Mouse (Mus musculus) E14TG2a.4 (cell line): Measurements from ENCODE around the gene Runx2.

ENCODE experiments used
- CTCF ChIP-seq: conservative IDR thresholded peaks from 2 replicates; pipeline ENCODE4 v1.5.1; 2014; ENCODE audit warnings: low read length
- NANOG ChIP-seq: IDR thresholded peaks from 2 replicates; pipeline ENCODE4 v1.6.1; 2014; ENCODE audit warnings: borderline replicate concordance, low read length, mixed read lengths
- POU5F1 ChIP-seq: IDR thresholded peaks from 2 replicates; pipeline ENCODE4 v1.6.1; 2014; ENCODE audit warnings: low read length, borderline replicate concordance

DNA sequence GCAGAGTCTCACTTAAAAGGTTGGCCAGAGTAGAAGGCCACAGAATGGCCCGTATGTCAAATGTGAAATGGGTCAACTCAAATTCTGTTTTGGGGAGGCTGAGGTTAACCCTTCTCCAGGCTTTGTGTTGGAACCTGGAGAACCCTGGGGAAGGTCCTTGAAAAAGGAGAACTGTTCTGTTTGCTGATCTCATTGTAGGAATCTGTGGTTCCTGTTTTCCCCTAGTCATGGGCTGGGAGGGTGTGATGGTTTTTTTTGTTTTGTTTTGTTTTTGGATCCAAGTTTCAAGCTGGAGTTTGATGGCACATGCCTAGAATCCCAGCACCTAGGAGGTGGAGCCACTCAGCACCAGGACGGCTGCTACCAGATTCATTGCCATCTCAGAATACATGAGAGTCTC lies 31.5 kb downstream of the Runx2 start:
- no peak for TF ChIP-seq CTCF
- no peak for TF ChIP-seq POU5F1
- no peak for TF ChIP-seq NANOG
